Mouse (Mus musculus) liver, embryonic 18 days (tissue): ENCODE data around the gene Aasdhppt. TPM values are rescaled to one million over a fixed set of nuclear protein-coding genes. Genes with fewer than 3 reads are reported as not detected.

Experiments used
- polyA plus RNA-seq: library from polyadenylated mRNA; depleted of rRNA; stranded (reverse); fragments of >200 nt; gene quantifications from 2 replicates; pipeline ENCODE4 v1.2.3, GENCODE M21; 2012; rRNA removed

Aasdhppt gene
- 4.8 and 5.2 TPM in 2 replicates for polyA plus RNA-seq

DNA sequence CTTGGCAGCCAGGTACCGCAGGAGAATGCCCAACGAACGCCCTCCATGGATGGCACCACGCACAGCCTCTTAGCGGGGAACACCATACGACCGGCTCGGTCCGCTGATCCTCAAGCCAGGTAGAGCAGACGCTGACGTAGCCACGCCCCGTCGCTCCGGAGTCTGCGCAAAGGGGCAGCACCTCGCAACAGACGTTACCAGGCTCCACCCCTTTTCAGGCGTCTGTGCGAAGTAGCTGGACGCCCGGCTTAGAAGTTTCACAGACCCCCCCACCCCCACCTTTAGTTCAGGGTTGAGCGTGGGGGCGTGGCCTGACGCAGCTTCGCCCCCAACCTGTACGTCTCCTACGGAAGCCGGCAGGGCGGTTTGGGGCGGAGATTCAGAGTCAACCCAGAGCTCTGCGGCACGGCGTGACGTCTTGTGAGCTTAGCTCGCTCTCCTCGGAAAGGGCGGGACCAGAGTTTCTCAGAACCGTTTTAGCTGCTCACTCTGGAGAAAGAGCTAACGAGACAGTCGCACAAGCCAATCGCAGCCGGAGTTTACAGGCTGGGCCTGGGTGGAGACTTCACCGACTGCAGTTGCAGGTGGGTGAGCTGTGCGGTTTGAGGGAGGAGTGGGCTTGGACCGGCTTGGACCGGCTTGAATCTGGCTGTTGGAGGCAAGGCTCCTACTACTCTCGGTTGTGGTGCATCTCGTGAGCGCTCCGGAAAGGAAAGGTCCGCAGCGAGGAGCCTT lies at the start of gene Aasdhppt, which contains the start of gene Kbtbd3:
Aasdhppt (minus strand) TSS at position 121 of the 735 bp plus-strand sequence.
Kbtbd3 (plus strand) TSS at position 483 of the 735 bp plus-strand sequence.

Other genes starting within 250 kb of the Aasdhppt start
- gene Kbtbd3, start 362 bp upstream of the Aasdhppt start, polyA plus RNA-seq: 1.1 and 1.2 TPM in 2 replicates
- gene Msantd4, start 67.1 kb upstream of the Aasdhppt start, polyA plus RNA-seq: 6.5 and 7.2 TPM in 2 replicates